Mouse (Mus musculus) ES-Bruce4 (cell line): Measurements from ENCODE around the gene Gm8332.
"Not testable (repeated sequence)": the region's sequence is repeated elsewhere in the genome, so short reads cannot be mapped to it uniquely, and the experiment has no call there.

Experiments used
- CTCF ChIP-seq: IDR thresholded peaks from one replicate; pipeline ENCODE4 v1.8.1; 2011; ENCODE audit warnings: low read depth, low read length
- POLR2A ChIP-seq: IDR thresholded peaks from one replicate; pipeline ENCODE4 v1.8.1; 2011; ENCODE audit warnings: low read length; ENCODE audit not compliant: insufficient read depth

DNA sequence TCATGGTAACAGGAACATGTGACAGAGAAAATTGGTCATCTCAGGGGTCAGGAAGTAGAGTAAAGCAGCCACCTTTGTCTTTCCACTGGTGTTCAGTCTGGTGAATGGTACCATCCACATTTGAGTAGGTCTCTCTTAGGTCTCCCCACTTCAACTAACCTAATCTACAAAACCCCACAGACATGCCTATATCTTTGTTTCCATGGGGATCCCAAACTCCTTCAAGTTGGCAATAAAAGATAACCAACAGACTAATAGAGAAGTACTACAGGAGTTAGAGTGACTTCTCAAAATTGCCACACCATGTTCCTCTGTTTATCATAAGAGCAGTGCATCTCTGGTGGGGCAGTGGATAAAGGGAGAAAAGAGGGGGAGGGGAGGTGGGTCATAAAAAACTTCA lies 31.8 kb downstream of the Gm8332 start:
- TF ChIP-seq POLR2A, CTCF: not testable (repeated sequence)
